Mouse (Mus musculus): ENCODE measurements around the gene Rps6kb2.
A peak's percentile ranks its signal among the peaks of the same experiment; 100 is the strongest.

- TF ChIP-seq CTCF (IDR thresholded peaks at IDR 0.05; ENCODE audit: low read depth): peak; percentile 88
- TF ChIP-seq EP300 (IDR thresholded peaks at IDR 0.05; ENCODE audit: low read depth): peak; percentile 44; the same call in 1 of the 2 replicates
Measured at GRCm38 (mm10) chr19:4191528-4192250, 28.5 kb upstream of the Rps6kb2 start, which contains the start of gene Ppp1ca.
